Mouse (Mus musculus) T-helper 2 cell (primary cell): Measurements from ENCODE around the gene Susd1.

Source experiments
- in situ Hi-C: fragments of 300-600 bp; cut with MboI, MseI; formaldehyde crosslinking; loops from one replicate; pipeline ENCODE4 v1.15.1; 2025; ENCODE audit warnings: high pct_unique_total_duplicates

Susd1 gene

DNA sequence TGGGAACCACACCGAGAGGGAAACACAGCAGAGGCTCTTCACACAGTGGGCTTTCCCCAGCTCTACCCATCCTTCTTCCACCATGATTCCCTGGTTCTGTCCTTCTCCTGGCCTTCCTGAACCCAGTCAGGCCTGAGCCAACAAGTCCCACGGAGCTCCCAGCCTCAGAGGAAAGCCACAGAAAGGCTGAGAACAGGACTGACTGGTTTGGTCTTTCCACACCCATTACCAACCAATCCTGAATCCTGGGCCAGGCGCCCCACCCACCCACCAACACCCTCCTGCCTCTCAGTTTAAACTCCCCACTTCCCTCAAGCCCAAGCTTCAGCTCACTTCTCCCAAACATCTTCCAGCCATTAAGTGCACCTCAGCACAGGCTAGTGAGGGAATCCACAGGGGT, 4.4 kb downstream of the Susd1 start:
- in situ Hi-C loops: no loop called here

DNA sequence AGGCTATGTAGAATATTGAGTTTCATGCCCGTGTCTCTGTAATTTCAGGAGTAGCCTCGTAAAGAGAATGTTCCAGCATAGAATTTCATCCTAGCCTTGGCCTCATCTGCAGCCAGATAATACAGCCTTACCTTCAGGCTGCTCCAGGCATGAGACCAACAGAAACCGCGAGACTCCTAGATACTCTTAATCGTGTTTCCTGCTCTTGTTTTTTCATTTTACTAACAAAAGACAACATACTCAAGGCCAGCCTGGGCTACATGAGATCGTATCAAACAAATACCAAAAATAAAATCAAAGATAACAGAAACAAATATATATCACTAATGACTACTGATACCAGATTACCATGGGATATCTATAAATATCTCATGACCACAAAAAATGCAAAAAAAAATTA, 9.3 kb downstream of the Susd1 start:
- in situ Hi-C loops: no loop called here

DNA sequence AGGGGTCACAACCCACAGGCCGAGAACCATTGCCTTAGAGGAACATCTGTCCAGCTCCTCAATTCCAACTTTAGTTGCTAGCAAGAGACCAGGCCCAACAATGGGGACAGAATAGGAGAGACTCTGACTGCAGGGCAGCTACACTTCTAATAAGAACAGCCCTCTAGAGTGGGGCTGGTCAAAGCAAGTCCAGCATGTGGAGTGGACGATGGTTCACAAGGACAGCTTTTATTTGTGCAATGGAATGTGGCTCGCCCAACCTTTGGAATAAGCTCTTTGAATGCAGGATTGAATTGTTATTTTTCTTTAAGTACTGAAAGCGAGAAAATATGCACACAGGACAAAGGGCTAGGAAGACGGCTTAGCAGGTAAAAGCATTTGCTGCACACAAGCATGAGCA, 12.0 kb downstream of the Susd1 start:
- in situ Hi-C loops: no loop called here

DNA sequence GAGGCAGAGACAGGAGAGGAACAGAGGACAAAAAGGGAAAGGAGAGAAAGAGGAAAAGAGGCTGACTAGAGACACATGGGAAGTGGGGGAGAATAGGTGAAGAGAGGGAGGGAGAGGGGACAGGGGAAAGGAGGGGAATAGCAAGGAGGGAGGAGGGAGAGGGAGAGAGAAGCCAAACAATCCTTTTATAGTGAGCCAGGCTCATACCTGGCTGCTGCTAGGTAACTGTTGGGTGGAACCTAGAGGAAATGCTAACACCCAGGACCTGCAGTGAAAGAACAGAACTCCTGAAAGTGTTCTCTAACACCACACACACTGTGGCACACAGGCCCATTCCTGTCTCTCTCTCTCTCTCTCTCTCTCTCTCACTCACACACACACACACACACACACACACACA, 15.6 kb downstream of the Susd1 start:
- in situ Hi-C loops: no loop called here

DNA sequence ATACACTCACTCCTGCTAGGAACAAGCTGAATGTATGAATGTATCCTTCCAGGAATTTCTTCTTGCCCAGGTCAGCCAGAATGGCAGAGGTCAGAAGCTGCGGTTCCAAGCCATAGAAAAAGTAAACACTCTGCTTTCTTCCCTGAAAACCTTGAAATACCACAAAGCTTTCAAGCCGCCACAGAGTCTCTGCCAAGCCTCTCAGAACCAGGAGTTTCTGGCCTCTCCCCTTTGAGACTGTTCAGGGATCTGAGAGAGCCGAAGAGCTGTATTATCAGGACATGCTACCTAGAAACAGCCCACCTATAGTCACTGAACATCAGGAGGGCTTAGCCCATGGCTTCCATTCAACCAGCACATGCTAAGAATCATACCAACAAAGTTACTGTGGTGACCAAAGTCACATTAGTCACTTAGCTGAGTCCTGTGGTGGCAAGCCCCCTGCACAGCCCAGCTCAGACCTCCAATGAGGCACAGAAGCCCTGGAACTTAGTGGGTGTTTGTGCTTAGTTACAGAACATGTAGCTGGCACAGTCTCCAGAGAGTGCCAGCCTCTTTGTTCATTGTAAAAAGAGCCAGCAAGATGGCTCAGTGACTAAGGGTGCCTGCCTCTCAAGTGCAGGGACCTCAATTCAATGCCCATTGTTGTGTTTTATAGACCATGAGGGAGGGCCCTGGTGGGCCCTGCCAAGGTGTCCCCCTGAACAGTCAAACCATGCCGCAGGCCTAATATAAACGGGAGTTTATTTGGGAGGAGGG, 16.2 kb downstream of the Susd1 start:
- in situ Hi-C loops: no loop called here

DNA sequence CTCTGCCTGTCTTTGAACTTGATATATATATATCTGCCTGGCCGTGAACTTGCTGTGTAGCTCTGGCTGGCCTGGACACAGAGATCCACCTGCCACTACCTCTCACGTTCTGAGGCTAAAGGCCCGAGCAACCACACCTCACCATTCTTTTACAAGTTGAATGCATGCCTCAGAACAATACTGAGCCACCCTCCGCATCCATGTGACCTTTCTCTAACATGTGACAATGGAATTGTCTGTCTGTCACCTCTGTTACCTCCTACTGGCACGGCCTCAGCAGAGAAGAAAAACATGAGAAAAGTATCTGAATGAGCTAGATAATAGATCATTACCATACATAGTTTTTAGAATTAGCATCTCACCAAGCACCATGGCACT, 17.1 kb downstream of the Susd1 start:
- in situ Hi-C loops: no loop called here

DNA sequence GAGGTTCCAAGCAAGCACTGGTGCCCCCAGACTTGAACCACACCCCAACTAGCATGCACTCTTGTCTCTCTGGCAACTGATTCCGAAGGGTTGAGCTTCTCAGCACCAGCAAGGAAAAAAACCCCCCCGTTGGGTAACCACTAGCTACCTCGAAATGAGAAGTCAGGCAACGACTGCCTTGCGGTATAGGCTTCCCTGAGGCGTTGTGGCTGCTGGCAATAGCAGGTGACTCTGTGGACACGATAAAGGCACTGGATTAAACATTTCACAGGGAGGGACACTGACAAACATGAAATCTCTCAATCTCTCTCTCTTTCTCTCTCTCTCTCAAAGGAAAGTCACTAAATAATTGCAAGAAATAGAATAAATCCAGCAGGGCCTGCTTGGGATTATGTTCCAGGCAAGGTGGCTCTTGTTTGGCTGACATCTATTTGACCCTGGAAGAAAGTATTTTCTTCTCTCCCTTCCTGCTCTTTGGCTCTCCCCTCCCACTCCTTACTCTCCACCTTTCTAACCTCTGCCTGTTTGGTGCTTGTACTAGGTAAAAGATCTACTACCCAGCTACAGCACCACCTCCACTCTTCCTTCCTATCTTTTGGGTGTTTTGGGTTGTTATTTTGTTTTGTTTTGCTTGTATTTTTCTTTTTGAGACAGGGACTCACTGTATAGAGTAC, 17.6 kb downstream of the Susd1 start:
- in situ Hi-C loops: no loop called here

DNA sequence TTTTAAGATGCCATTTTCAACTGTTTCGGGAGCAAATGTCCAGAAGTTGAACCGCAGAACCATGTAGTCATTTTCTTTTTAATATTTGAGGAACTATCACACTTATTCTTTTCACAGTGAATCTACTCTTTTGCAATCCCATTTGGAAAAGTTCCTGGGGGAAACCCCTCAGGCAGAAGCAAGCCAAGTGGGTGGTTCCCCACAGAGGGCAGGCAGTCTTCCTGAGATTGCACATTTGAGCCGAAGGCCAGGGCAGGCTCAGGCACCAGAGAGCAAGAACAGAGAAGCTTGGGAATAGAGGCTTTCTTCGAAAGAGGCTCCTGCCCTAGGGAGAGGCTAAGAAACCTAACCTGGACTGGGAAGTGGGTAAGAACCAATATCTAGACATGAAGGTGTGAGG, 19.2 kb downstream of the Susd1 start:
- in situ Hi-C loops: no loop called here

DNA sequence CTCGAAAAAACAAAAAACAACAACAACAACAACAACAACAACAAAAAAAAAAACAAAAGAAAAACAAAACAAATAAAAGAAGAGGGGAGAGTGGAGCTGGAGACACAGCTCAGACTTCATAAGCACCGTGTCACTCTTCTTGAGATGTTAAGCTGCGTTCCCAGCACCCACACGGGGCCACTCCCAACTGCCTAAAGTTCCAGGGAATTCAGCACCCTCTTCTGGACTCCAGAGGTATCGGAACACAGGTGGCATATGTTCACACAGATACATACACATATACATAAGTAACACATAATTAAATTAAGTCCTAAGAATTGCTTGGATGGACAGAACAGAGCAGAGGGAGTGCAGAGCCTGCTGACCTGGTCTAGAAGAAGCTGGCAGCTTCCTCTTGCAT, 25.0 kb downstream of the Susd1 start:
- in situ Hi-C loops: no loop called here

DNA sequence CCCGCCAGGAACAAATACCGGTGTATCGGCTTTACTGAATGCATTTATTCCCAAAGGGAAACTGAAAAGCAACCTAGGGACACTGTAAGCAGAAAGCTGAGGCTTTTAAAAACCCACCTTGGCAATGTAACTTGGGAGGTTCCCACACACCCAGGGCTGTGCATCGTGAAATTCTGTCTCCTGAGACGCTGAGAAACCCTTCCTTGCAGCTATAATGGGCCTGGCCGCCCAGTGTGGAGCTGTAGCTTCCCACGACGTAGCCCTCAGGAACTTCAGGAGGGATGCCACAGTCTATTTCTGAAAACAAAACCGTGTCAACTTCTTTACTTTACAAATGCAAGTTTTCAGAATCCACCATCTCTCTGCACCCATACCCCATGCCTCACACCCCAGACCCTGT, 27.3 kb downstream of the Susd1 start:
- in situ Hi-C loops: no loop called here

DNA sequence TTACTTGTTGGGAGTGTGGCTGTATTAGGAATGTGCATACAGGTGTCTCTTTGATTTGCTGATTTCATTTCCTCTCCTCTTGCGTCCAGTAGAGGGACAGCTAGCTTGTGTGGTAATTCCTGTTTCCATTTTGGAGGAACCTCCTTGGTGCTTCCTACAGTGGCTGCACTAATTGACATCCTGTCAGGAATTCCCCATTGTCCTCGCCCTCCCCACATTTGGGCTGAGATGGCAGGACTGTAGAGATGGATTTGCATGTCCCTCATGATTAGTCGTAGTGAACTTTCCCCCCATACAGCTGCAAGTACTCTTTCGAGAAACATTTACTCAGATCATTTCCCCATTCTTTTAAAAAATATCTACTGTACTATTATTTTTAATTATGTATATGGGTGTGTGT, 30.7 kb downstream of the Susd1 start:
- in situ Hi-C loops: loop anchor here (5.0 kb wide), 1 partner anchor 620 kb away; the partner anchor contains the start of gene Olfr267

DNA sequence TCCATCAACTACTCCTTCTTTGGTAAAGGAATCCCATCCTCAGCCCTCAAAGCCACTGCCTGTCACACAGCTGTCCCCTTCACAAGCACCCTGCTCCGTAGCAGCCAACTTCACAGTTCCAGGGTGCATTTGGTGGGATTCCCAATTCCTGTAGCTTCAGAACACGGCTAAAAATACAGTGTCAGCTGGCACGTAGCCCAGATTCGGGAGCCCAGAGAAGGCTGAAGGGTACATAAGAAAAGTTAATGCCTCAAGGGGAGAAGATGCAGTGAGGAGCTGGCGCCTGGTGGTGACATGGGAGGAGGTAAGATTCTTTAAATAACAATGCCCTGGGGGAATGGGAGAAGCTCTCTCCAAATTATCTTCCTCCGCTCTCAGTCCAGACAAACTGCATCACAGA, 34.1 kb downstream of the Susd1 start:
- in situ Hi-C loops: no loop called here

DNA sequence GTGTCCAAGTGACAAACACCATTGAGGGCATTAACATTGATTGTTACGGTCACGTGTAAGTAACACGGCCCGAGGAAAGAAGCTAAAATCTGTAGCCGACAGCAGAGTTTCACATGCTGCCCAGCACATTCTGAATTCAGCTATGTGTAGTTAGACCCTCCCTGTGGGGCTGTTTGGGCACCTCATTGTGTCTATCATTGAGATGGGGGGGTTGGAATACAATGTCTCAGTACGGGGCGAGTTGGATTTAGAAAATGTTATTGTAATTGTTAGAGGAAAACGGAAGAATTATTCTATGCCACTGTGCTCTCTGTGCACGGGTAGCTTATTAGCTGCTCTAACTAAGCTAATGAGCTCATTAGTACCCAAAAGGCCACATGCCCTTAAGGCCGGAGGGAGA, 37.5 kb downstream of the Susd1 start:
- in situ Hi-C loops: no loop called here

DNA sequence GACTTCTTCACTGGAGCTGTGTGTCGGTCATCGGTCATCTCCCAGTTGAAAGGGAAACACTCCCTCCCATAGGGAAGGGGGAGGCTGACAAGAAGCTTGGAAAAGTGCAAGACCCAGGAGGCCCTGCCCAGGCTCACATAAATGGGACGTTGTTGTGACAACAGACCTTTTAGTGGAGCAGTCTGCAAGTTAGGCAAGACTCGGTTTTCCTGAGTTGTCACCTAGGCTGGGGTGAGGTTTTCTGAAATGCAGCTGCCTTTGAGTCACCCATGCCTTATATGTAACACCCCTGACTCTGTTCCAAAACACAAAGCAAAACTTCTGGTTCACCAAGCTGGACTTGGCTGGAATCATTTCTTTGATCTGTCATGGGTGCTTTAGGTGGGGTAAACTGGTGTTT, 39.1 kb downstream of the Susd1 start:
- in situ Hi-C loops: loop anchor here (25.0 kb wide), 1 partner anchor 2012 kb away; no protein-coding TSS in a partner anchor

DNA sequence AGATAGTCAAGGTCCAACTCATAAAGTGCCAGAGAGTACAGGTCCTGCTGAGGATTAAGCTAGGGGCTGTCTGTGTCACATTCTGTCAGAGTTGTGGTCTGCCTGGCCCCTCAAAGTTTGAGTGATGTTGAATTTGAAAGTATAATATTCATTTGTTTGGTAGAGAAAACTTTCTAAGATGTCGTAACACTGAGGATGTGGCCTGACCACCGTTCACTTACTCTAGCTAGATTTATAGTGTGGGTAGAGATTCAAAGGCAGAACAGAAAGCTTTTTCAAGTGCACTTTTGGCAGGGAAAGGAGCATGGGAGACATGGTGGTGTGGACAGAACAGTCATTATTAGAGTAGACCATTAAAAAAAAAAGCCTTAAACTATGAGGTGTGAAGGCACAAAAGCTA, 42.9 kb downstream of the Susd1 start:
- in situ Hi-C loops: loop anchor here (25.0 kb wide), 1 partner anchor 2008 kb away; no protein-coding TSS in a partner anchor

DNA sequence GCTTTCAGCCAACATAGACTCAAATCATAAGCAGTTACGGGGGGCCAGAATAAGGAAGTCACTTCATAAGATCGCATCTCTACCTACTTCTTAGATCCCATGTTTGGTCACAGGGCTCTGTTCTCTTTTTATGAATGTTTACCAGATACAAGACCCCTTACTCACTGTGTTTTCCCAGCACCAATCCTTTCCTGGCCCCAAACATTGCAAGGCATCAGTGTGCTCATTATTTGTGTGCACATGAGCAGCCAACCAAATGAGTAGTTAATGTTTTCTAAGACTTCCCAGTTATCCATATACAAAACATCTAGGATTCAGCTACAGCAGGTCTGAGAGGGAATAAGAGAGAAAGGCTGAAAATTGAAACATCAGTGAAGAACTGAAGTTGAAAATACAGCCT, 44.3 kb downstream of the Susd1 start:
- in situ Hi-C loops: loop anchor here (25.0 kb wide), 1 partner anchor 2007 kb away; no protein-coding TSS in a partner anchor

DNA sequence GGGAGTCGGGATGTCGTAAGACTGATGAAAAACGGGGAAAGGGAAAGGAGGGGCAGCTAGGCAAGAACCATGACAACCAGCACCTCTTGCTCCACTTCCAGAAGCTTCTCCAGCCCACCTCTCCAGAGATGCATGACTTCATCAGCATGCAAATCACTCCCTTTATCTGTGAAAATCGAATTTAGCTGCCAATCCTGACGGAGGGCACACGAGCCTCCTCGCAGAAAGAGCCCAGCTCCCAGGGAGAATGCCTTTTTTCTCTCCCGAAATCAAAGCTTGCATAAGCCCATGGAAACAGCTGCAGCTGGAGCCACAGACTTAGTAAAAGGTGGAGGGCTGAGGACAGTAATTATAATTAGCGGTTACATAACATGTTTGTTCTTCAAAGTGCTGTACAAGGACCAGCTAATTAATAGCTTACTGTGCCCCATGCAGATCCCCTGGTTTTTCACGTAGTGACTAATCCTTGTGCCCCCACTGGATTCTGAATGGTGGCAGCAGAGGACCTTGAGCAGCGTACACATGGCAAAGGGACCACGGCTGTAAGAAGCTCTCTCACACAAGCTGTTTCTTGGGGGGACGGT, 49.9 kb downstream of the Susd1 start:
- in situ Hi-C loops: loop anchor here (25.0 kb wide), 1 partner anchor 2001 kb away; no protein-coding TSS in a partner anchor

DNA sequence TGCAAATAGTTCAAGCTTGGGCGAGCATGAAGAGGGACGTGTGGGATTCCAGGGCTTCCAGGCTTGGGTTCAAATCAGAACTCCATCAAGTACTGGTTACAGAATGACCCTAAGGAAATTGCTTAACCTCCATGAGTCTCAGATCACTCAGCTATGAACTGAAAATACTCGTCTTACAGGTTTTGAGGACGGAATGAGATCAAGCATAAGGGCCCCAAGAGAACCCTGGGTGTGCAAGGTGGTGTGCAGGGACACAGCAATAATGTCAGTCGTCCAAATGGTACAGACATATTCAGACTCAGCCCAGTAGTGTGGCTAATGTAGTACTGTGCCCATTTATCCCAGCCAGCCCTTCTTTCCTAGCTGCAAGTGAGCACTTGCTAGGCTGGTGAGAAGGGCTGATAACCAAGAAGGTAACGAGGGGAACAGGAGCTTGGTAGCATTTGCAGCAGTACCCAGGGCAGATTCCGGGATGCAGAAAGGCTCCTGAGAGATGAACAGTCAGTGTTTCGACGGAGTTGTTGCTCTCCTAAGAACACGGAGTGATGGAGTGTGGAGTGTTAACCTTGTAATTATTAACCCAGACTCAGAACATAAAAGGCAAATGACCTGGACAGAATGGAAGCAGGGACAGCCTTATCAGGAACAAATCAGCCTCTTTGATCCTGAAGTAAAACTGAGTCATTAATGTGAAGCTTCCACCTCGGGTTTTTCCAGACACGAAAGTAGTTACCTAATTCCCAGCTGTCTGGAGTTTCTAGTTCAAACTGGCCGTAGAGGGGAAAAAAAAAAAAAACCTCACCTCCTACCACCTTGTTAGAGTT, 50.8 kb downstream of the Susd1 start:
- in situ Hi-C loops: loop anchor here (25.0 kb wide), 1 partner anchor 2000 kb away; no protein-coding TSS in a partner anchor

DNA sequence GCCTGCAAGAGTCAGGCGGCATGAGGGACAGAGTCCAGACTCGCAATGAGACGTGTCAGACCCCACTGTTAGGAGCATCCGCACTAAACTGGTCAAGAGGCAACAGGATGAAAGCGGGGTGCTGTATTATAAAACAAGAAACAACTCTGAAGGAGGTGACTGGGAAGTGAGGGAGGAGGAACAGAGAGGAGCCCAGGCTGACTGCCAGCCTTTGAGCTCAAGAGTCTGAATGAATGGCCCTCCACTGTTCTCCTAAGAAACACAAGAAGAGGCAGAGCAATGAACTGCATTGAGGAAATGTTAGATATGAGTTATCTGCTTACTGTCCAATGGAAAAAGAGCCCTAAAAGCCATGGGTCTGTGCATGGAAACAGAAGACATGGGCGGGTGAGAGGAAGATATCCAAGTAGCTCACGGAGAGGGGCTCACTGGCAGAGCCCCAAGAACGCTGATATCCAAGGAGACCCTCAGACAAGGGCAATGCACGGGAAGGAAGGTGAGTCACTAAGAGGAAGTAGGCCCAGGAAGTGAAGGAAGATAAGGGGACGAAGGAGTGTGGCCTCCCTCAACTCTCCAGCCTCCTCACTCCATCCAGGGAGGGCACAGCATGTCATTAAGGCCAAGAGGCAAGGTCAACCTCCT, 53.1 kb downstream of the Susd1 start:
- in situ Hi-C loops: loop anchor here (25.0 kb wide), 1 partner anchor 1998 kb away; no protein-coding TSS in a partner anchor

DNA sequence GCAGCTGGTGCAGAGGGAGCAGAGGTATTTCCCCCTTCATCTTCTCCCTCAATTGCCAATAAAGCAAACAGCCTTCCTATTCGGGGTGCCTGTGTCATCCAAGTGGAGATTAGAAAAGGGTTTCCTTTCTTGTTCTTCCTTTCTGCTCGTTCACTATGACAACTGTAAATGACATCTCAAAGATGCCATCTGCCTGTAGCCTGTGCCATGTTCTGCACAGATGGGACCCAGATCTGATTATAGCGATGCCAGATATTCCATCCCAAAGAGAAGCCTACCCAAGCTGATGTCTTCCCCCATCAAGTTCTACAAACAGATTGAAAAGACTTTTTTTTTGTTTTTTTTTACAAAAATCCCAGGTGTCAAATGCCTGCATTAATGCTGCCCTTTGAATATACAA, 54.6 kb downstream of the Susd1 start:
- in situ Hi-C loops: loop anchor here (25.0 kb wide), 1 partner anchor 1996 kb away; no protein-coding TSS in a partner anchor

DNA sequence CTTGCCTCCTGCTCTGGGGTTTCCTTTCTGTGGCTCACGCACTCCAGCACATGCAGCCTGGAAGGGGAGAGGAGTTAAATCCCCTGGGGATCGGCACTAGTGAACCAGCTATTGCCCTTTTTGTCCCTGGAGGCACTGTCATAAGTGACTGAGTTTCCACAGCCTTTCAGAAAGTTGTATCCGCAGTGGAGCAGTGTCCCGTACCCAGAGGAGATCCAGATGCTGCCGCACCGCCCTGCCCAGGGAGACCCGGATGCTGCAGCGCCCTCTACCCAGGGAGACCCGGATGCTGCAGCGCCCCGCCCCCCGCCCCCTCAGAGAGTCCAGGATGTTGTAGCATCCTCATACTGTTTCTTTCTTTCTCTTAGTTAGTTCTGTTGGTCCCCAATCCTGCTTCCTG, 56.3 kb downstream of the Susd1 start:
- in situ Hi-C loops: loop anchor here (25.0 kb wide), 1 partner anchor 1995 kb away; no protein-coding TSS in a partner anchor
